Mouse (Mus musculus): Measurements from ENCODE around the gene Csf3r.

The Csf3r gene

DNA sequence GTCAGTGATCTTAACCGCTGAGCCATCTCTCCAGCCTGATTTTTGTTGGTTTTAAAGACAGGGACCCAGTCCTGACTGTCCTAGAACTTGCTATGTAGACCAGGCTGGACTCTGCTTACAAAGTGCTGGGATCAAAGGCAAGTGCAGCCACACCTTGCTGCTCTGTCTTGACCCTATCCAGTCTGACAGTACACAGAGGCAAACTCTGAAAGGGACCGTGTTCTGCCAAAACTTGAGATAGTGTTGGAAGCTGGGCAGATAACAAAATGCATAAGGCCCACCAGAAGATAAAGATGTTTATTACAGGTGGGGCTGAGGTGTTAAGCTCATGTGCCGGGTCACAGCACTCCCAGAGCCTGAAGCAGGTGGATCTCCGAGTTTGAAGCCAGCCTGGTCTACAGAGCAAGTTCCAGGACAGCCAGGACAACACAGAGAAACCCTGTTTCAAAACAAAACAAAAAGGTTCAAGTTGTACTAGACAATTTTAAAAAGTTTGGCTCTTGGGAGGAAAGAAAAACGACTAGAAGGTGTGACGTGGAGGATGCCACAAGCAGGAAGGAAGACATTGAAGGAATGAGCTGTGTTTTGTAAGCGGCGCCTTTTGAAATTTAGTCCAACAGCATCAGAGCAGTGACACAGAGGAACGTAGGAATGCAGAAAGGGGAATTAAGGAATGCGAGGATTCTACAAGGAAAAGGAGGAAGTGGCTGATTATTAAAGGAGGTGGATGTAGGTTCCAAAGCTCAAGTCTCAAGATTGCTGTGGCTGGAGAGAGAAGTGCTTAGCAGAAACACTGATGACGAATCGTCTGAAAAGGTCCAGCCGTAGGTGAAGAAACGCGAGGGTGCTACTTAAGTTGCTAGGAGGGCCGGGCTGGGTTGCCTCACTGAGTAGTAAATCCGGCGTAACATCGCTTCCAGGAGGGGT lies 33.1 kb downstream of the Csf3r start:
- 16% methylated on average over 19 of the region's 19 CpGs for WGBS

DNA sequence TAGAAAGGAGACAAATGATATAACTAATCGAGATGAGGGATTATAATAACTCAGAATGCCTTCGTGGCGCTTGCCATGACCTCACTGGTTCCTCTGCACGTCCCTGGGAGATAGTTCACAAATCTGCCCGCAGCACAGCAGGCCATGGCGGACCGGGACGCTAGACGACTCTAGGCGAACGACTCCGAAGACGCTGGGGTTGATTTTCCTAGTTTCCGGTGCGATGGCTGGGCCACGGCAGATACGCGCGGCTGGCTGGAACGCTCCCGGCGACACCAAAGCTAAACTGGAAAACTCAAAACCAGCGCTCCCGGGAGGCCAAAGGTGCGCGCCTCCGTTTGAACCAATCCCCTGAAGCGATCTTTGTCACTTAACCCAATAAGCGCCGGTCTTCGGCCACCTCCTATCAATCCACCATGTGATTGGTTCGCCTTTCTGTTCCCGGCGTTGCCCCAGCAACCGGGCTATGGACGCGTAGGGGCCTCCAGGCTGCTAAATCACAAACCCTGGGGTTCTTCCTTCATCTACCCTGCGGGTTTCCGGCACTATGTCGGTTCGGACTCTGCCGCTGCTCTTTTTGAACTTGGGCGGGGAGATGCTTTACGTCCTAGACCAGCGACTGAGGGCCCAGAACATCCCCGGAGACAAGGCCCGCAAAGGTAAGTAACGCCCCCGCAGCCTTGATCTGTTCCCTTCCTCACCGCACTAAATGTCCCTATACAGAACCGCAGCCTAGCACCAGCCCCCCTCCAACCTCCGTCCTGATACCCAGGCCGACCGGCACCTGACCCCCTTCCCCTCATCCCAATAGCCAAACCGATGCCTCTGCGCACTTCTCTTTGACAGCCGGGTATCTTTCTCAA lies 34.0 kb downstream of the Csf3r start, which contains the start of gene Oscp1:
Oscp1 (plus strand) TSS at position 432 of the 863 bp plus-strand sequence.
- under 1% methylated on average over 57 of the region's 57 CpGs for WGBS

DNA sequence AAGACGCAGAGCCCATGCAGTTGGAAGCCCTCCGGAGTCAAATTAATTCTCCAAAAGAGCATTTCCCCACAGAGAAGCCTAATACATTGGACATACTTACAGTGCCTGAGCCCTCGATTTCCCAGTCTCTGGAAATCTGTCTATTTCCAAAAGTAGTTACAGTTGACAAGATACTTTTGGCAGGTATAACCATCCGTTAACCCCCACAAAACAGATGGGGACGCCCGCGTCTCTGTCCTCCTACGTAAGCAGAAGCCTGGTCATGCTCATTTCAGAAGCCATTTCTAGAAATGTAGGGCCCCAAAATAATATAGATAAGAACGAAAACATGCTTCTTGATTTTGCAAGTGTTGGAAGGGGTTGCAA lies 34.6 kb downstream of the Csf3r start:
- 19% methylated on average over 9 of the region's 9 CpGs for WGBS

DNA sequence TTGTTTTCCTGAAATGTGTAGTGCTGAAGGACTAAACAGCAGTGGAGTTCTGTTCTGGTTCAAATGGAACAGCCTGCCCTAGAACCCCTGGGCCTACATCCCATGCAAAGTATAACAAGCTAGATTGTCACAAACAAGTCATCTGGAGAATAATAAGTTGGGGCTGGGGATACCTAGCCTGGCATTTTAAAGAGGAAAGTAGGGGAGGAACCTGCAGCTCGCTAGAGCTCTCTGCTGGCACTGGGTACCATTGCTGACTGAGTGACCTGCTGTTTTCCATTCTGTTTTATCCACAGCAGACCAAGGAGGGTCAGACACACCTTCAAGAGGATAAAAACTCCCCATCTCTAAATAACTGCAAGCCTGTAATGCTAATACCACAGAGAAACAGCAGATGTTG lies 38.5 kb downstream of the Csf3r start:
- 60% methylated on average over 1 of the region's 1 CpGs for WGBS

DNA sequence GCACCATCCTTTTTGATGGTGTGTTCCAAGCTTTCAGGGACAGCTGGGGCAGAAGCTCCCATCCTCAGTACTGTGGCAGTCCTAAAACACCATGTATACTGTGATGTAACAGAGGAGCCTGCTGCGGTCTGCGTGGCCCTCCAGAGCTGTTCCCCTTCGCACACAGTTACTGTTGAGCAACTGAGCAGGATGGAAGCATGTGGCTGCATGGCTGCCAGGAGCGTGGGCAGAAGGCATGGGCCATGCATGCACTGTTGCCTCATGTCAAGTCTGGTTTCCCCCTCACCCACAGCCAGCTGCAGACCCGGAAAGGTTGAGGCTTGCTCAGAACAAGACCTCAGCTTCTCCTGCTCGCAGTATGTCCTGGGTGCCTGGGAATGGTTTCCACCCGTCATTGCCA lies 40.9 kb downstream of the Csf3r start:
- WGBS = 78% methylated on average over 7 of the region's 7 CpGs

DNA sequence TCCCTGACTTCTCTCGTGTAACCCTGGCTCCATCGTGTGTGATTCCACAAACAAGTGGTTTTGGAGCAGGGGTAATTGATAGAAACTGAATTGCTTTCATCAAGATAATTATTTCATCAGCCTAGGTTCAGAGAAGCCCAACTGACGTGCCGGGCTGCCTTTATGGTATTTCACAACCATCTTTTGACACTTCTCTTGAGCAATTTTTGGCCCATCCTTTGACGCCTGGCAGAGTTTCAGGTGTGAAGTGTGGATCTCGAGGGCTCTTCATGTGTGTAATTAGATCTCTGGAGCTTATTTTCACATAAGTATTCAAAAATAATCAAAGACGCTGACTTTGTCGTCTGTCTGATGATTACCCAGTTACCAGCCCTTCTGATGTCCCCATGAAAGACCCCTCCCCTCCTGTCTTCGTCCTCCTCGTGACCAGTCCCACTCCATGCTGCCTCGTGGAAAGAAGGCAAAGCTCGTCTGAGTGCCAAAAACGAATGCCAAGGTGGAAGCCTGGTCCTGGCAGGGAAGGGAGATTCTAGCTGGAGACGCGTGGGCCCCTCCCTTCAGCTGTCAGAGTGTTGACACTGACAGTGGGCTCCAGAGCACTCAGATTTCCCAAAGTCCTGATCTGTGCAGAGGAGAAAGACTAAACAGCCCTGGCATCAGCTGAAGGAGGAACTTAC lies 43.2 kb downstream of the Csf3r start:
- 43% methylated on average over 15 of the region's 15 CpGs for WGBS

DNA sequence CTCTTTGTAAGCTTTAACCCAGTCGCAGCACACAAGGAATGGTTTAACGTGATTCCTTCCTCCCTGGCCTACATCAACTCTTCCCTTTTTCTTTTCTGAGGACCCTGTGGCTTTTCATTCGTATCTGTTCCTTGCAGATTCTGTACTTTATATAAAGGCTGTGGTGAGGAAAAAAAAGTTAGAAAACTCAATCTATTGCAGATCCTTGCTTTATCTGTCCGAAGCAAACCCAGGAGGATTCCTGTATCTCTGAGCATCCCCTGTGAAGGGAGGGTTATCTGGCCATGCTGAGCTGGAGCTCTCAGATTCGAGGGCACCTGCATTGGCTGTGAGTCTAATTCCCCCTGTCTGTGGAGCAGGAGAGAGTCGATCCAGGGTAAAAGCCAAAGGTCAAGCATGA lies 44.5 kb downstream of the Csf3r start:
- 84% methylated on average over 6 of the region's 6 CpGs for WGBS

DNA sequence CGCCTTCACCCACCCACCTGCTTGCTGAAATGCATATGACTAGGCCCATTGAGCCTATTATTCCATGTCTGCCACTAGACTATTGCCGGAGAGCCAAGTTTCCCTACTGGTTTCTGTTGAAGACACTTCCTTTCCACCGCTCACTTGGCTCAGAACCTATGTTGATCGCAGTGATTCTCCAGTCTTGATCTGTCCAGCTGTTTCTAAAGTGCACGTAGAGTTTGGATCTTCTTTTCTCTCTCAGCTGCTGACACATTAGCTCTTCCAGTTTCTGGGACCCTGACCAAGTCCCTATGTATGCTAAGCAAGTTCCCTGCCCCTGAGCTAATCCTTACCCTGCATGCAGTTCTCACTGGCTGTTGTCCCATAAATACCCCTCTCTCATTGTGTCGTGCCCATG lies 53.5 kb downstream of the Csf3r start:
- WGBS = 64% methylated on average over 6 of the region's 6 CpGs

DNA sequence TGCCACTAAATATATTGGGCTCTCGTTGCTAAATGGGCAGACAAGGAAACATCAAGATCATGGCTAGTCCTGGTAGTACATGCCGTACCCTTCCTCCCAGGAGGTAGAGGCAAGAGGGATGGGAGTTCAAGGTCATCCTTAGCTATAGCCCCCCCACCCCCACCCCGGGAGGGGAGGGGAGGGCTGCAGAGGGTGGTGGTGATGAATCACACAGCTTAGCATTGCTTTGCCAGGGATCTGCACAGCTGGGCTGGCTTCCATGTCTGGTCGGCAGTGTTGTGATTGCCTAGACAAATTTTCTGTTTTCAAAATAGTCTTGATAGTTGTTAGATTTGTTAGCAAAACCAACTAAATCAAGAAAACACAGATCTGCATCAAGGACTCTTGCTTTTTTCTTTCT lies 54.9 kb downstream of the Csf3r start:
- WGBS = 79% methylated on average over 4 of the region's 4 CpGs

DNA sequence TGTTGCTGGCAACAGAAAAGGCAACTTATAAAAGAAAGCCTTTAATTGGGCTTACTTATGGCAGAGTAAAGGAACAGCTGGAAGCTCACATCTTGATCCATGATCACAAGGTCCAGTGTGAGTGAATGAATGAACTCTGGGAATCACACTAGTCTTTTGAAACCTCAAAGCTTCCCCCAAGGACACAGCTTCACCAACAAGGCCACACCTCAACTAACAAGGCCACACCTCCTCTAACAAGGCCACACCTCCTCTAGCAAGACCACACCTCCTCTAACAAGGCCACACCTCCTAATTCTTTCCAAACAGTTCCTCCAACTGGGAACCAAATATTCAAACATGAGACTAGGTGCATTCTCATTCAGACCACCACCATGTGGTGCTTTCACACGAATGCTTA lies 57.3 kb downstream of the Csf3r start:
- 100% methylated on average over 1 of the region's 1 CpGs for WGBS

DNA sequence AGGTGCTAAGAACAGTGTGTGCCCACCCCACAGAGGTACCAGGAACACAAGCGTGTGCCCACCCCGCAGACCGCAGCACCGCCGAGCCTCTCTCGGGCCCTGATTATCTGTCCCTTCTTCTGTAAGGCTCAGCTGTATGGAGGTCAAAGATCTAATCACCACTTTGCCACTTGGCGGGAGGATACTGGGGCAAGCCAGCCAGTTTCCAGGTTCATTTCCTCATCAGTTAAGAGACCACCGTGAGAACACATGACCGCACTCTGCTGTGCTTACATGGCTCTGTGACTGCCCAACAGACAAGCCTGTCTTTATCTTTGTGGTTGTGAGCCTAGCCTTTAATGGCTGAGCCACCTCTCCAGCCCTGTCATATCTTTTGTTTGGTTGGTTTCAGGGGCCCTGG lies 58.7 kb downstream of the Csf3r start:
- WGBS = 92% methylated on average over 9 of the region's 9 CpGs

DNA sequence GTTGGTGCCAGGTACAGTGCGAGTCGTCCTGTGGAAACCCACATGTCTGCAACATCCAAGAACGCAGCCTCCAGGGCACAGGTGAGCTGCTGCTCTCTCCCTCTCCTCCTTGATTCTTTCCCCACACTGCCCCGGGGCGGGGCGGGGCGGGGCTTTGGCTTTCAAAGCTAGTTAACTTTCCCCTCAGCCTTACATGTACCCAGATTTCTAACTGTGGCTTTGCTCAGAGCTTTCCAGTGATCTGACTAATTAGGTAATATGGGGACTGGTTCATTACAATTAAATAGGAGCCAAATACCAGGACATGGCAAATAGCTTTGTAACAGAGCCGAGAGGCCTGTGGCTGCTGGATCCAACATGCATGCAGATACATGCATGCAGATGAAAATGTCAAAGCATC lies 60.0 kb downstream of the Csf3r start:
- WGBS = 79% methylated on average over 8 of the region's 8 CpGs

DNA sequence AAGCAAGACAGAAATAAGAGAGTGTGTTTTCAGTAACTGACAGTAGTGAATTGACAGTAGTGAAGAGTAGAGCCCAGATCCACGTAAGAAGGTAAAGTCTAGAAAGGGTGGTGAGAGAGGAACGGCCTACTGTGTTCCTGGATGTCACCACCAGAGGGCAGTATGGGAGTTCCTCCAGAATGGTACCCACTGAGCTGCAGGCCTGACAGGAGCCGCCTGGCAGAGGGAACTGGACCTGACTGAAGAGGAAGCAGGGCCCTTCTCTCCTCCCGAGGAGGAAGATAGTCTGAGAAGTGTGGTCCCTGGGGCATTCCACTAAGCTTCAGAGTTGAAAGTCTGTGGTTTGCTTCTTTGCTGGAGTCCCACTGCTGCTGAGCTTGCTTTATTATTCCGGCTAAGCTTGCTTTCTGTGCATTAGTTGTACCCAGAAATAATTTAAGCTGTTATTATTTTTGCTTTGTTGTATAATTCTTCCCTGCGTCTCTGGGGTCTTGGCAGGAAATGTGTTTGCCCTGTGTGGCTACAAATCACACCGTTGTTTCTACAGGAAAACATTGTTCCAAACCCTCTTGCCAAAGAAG lies 61.7 kb downstream of the Csf3r start:
- 19% methylated on average over 7 of the region's 7 CpGs for WGBS

DNA sequence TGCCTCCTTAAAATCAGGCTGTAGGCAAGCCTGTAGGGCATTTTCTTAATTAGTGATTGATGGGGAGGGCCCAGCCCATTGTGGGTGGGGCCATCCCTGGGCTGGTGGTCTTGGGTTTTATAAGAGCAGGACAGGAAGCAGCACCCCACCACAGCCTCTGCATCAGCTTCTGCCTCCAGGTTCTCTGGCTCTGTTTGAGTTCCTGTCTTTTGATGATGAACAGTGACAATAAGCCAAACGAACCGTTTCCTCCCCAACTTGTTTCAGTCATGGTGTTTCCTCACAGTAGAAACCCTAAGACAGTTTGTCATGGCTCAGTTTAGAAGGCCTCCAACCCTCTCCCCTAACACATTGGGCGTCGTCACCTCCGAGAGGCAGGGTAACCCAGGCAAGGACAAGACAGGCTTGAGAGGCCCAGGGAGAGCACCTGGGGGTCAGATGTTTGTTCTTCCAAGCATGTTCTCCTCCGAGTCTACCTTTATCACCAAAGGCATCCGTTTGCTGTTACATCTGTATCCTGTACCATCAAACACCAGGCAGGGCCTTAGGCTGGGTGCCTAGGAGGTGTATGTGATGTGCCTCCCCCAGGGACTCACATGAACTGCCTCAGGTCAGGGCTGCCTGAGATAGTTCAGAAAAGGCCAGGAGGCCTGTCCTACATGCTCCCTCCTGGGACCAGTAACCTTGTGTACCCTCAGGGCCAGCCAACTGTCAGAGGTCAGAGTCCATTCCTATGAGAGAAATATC lies 65.9 kb downstream of the Csf3r start:
- 78% methylated on average over 7 of the region's 7 CpGs for WGBS

DNA sequence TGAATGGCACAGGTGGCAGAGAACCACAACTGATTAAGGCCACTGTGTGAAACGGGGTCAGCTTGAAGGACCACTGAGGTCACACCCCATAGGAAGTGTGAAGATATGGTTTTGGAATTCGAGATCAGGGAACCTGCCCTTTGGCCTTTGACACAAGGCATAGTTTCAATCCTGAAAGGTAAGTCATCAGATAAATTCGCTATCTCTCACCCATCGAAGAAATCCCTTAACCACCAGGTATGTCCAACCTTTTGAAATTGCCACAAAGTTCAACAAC lies 66.4 kb downstream of the Csf3r start:
- WGBS = 84% methylated on average over 4 of the region's 4 CpGs

DNA sequence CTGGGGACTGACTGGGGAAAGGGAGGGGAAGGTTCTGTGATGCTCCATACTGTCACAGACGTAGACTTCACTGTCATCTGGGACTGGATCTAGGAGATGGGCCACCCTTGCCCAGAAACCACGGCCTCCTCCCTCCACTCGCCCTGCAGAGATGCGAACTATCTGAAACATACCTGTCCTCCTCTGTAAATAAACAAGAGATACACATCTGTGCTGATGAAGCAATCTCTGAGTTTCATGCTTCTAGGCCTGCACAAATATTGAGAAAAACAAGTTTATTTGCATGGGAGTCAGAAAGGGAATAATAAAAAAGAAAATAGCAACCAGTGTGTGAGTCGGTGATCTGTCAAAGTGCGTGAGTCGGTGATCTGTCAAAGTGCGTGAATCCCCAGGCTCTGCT lies 67.5 kb downstream of the Csf3r start:
- 88% methylated on average over 8 of the region's 8 CpGs for WGBS

Data from cerebral cortex, adult 2 months (tissue).